Mouse (Mus musculus) liver, embryonic 11.5 days (tissue): ENCODE results near the gene Kdelr1. TPM values are rescaled to one million over a fixed set of nuclear protein-coding genes. Genes with fewer than 3 reads are reported as not detected.
"Not testable (repeated sequence)": the region's sequence is repeated elsewhere in the genome, so short reads cannot be mapped to it uniquely, and the experiment has no call there.

Experiments used
- ATAC-seq: fragments of 200-750 bp; cut with Nextera tagmentation; replicated peaks from 2 replicates; pipeline ENCODE4 v1.8.0; 2017; ENCODE audit warnings: moderate number of reproducible peaks, mild to moderate bottlenecking, moderate TSS enrichment, moderate library complexity; ENCODE audit not compliant: low FRiP score
- DNase-seq: peaks from one replicate; pipeline ENCODE4 v3.0.0-alpha.2; 2017; ENCODE audit warnings: low spot score
- H3K27ac ChIP-seq: fragments of 300-500 bp; sonication (generic); 2 replicates; pipeline ENCODE4 v1.5.1; 2014; ENCODE audit warnings: mild to moderate bottlenecking, low read depth, low read length, control low read depth
- H3K27me3 ChIP-seq: fragments of 300-500 bp; sonication (generic); replicated peaks from 2 replicates; pipeline ENCODE4 v1.6.1; 2014; ENCODE audit warnings: low read length, mixed read lengths; ENCODE audit not compliant: control insufficient read depth, insufficient read depth
- H3K36me3 ChIP-seq: fragments of 300-500 bp; sonication (generic); 2 replicates; pipeline ENCODE4 v1.6.1; 2014; ENCODE audit warnings: mild to moderate bottlenecking, low read length, moderate library complexity, mixed read lengths; ENCODE audit not compliant: control insufficient read depth, insufficient read depth
- H3K4me1 ChIP-seq: fragments of 300-500 bp; sonication (generic); replicated peaks from 2 replicates; pipeline ENCODE4 v1.6.1; 2014; ENCODE audit warnings: low read length, mixed read lengths; ENCODE audit not compliant: control insufficient read depth, insufficient read depth
- H3K4me2 ChIP-seq: fragments of 300-500 bp; sonication (generic); 2 replicates; pipeline ENCODE4 v1.6.1; 2014; ENCODE audit warnings: mild to moderate bottlenecking, control low read depth, moderate library complexity
- H3K4me3 ChIP-seq: fragments of 300-500 bp; sonication (generic); 2 replicates; pipeline ENCODE4 v1.5.1; 2014; ENCODE audit warnings: low read depth, low read length, control low read depth
- H3K9ac ChIP-seq: fragments of 300-500 bp; sonication (generic); 2 replicates; pipeline ENCODE4 v1.6.1; 2014; ENCODE audit warnings: low read depth, low read length, control low read depth
- H3K9me3 ChIP-seq: fragments of 300-500 bp; sonication (generic); 2 replicates; pipeline ENCODE4 v1.6.1; 2016; ENCODE audit warnings: low read length, inconsistent platforms, mixed read lengths; ENCODE audit not compliant: control insufficient read depth
- WGBS: fragments of 180-500 bp; shearing (Covaris S2); extraction: QIAGEN DNeasy Blood & Tissue Kit; methylation state at CpG from one replicate; pipeline ENCODE4 v1.1.7; 2014; 5-methylcytosine and 5-hydroxymethylcytosine counted together
- polyA plus RNA-seq: library from polyadenylated mRNA; unstranded; fragments of >200 nt; fragmentation: Nextera tagmentation; extraction: Ambion mirVana; gene quantifications from 2 replicates; pipeline ENCODE4 v1.2.1, GENCODE M21; 2014

Kdelr1 gene
- polyA plus RNA-seq, 1 experiment from 2014 or later: 60.7 TPM

GRCm38 (mm10) chr7:45878278-45878677, 5.7 kb downstream of the Kdelr1 start, which contains the start of gene Grin2d:
Gene Grin2d, minus strand, starts transcription at chr7:45878378.
- H3K27me3 ChIP-seq, H3K4me2 ChIP-seq, H3K9me3 ChIP-seq, ATAC-seq, DNase-seq, H3K4me3 ChIP-seq, H3K27ac ChIP-seq, H3K9ac ChIP-seq: not testable (repeated sequence)
- WGBS: 84% methylated on average over 1 of the region's 1 CpGs
- H3K36me3 ChIP-seq: peaks cover 61% of the 10 kb centered on the region
- H3K4me1 ChIP-seq: peaks cover 13% of the 10 kb centered on the region

GRCm38 (mm10) chr7:45880531-45880930, 8.0 kb downstream of the Kdelr1 start:
- H3K4me3 ChIP-seq: no peak overlapping the region
- H3K27ac ChIP-seq: no peak overlapping the region
- no peaks in the 10 kb centered on the region for H3K27me3 ChIP-seq
- no peaks in the 10 kb centered on the region for H3K9me3 ChIP-seq
- H3K36me3 ChIP-seq: peaks cover 68% of the 10 kb centered on the region
- no peaks in the 10 kb centered on the region for H3K4me1 ChIP-seq
- no peak overlapping the region for H3K9ac ChIP-seq
- 94% methylated on average over 4 of the region's 4 CpGs for WGBS
- ATAC-seq: no peak
- no peak for DNase-seq
- H3K4me2 ChIP-seq: no peak overlapping the region

DNA sequence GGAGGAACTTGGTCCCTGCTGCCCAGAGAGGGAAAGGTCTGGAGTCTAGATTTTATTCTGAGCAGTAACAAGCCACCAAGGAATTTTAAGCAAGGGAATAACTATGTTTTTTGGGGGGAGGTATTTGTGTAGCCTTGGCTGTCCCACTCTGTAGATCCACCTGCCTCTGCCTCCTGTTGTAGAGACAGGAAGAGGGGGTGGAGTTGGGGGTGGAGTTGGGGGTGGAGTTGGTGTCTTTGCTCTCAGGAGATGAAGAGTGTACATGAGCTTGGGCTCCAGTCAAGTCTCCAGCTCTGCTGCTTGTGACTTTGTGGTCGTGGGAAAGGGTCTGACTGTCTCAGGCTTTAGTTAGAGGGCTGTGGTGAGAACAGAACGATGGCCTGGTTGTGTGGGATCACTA, 8.4 kb downstream of the Kdelr1 start:
- peaks cover 63% of the 10 kb centered on the region for H3K36me3 ChIP-seq
- H3K4me1 ChIP-seq: no peaks in the 10 kb centered on the region
- ATAC-seq (no peak), DNase-seq (no peak)
- H3K9me3 ChIP-seq: no peaks in the 10 kb centered on the region
- H3K9ac ChIP-seq: no peak overlapping the region
- no peaks in the 10 kb centered on the region for H3K27me3 ChIP-seq
- H3K4me3 ChIP-seq: no peak overlapping the region
- no peak overlapping the region for H3K4me2 ChIP-seq
- WGBS: 87% methylated on average over 2 of the region's 2 CpGs
- H3K27ac ChIP-seq: no peak overlapping the region

DNA sequence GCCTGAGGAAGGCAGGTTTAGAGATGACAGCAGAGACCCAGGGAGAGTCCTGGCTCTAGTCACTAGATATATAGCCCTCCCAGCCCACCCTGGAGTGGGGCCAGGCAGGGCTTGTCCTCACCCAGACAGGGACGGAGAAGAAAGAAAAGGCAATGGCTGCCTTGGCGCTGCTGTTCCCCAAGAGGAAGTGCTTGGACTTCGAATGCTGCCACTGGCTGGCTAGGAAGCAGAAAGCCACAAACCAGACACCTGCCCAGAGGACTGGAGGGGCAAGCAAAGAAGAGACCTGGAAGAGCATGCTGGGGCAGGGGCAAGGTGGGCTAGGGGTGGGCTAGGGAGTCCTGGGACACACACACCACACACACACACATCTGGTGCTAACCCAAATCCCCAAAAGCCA, 14.7 kb downstream of the Kdelr1 start:
- WGBS: 28% methylated on average over 3 of the region's 3 CpGs
- no peak for DNase-seq
- no peak overlapping the region for H3K4me2 ChIP-seq

GRCm38 (mm10) chr7:45892651-45893050, 20.1 kb downstream of the Kdelr1 start:
- 76% methylated on average over 2 of the region's 2 CpGs for WGBS
- ATAC-seq (no peak), DNase-seq (no peak)
- H3K4me1 ChIP-seq: peaks cover 5% of the 10 kb centered on the region; the same call in 1 of the 2 replicates
- H3K27ac ChIP-seq: no peak overlapping the region
- no peak overlapping the region for H3K9ac ChIP-seq
- no peaks in the 10 kb centered on the region for H3K27me3 ChIP-seq
- H3K9me3 ChIP-seq: no peaks in the 10 kb centered on the region
- H3K36me3 ChIP-seq: no peaks in the 10 kb centered on the region
- H3K4me3 ChIP-seq: no peak overlapping the region
- H3K4me2 ChIP-seq: no peak overlapping the region

More for the DNA sequence above, 14.7 kb downstream of the Kdelr1 start:
- Histone ChIP-seq H3K36me3 (peaks cover 21% of the 10 kb centered on the region), H3K9me3 (no peaks in the 10 kb centered on the region), H3K4me3 (no peak overlapping the region), H3K4me1 (no peaks in the 10 kb centered on the region), H3K27ac (no peak overlapping the region), H3K9ac (no peak overlapping the region), H3K27me3 (no peaks in the 10 kb centered on the region)
- ATAC-seq: no peak

DNA sequence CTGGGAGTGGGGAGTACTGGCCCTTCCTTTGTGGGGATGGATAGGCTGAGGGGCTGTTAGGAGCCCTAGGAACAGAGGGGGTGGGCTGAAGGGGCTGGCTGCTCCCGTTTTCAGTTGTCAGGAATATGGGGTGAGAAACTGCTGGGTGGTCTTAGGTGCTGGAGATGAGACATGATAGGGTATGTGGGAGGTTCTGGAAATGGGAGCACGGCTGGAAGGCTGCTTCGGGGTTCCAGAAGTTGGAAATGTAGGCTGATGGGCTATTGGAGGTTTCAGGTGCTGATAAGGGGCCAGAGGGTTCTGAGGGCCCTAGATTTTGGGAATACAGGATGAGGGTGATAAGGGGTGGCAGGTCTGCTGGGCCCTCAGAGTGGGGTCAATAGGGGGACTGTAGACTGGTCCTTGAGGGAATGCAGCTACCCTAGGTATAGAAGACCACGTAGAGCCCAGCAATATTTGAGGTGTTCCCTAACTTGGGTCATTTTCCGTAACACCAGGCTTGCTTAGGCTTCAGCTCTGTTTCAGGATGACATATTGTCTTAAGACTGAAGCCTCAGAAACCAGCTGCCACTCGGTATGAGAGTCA, 23.5 kb downstream of the Kdelr1 start:
- H3K4me1 ChIP-seq: peaks cover 5% of the 10 kb centered on the region
- no peaks in the 10 kb centered on the region for H3K27me3 ChIP-seq
- no peaks in the 10 kb centered on the region for H3K9me3 ChIP-seq
- 72% methylated on average over 6 of the region's 6 CpGs for WGBS
- peak overlapping the region; percentile 54 for H3K9ac ChIP-seq
- peak overlapping the region; percentile 55 for H3K4me2 ChIP-seq
- no peaks in the 10 kb centered on the region for H3K36me3 ChIP-seq
- ATAC-seq: no peak; the same call in 1 of the 2 replicates
- H3K27ac ChIP-seq: peak overlapping the region; percentile 49; the same call in 1 of the 2 replicates
- H3K4me3 ChIP-seq: 0 out of 2 replicates have a peak overlapping the region, but pooled peaks have one; percentile 58
- DNase-seq: no peak

DNA sequence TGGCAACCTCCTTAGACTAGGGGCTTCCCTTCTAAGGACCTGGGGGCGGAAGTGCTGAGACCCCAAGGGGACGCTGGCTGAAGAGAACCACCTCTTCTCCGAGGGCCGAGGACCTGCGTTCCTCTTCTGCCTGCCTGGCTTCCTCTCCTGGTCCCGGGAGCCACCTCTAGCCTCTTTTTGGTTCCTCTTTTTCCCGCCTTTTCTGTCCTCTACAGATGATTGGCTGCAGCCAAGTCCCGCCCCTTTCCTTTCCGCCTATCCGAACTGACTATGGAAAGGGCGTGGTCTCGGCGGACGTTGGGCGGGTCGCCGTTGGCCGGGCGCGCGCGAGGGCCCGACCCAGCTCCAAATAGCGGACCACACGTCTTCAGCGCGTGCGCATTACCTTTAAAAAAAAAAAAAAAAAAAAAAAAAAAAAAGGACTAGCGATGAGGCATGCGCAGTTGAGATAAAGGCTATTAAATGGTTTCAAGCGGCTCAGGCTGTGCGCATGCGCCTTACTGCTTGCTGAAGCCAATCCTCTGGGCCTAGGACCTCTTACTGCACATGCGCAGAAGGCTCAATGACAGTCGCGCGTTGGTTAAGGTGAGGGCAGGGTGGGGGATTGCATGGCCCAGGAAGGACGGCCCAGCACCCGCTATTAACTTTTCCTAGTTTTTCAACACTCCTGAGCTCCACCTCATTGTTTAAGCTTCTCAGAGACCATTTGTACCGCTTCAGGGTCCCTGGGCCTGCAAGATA, 24.1 kb downstream of the Kdelr1 start, which contains the start of the genes Syngr4 and Tmem143:
Syngr4 (minus strand) TSS at position 198 of the 741 bp plus-strand sequence.
Tmem143 (plus strand) TSS at position 425 of the 741 bp plus-strand sequence.
- WGBS: under 1% methylated on average over 40 of the region's 40 CpGs
- Histone ChIP-seq H3K27me3 (no peaks in the 10 kb centered on the region), H3K9ac (peak within 1 kb of the TSS; percentile 80), H3K36me3 (no peaks in the 10 kb centered on the region), H3K4me1 (peaks cover 6% of the 10 kb centered on the region), H3K9me3 (no peaks in the 10 kb centered on the region), H3K4me2 (peak within 1 kb of the TSS; percentile 77), H3K4me3 (peak within 1 kb of the TSS; percentile 58), H3K27ac (peak within 1 kb of the TSS; percentile 70)
- ATAC-seq: peak; percentile 83
- DNase-seq: peak; percentile 95

- WGBS: 1% methylated on average over 19 of the region's 19 CpGs
- Histone ChIP-seq H3K4me3 (peak overlapping the region; percentile 58), H3K9me3 (no peaks in the 10 kb centered on the region)
These were observed 24.7 kb downstream of the Kdelr1 start for GRCm38 (mm10) chr7:45897258-45897757.

More at GRCm38 (mm10) chr7:45897258-45897757, 24.7 kb downstream of the Kdelr1 start:
- Histone ChIP-seq H3K4me1 (peaks cover 8% of the 10 kb centered on the region), H3K27me3 (no peaks in the 10 kb centered on the region), H3K36me3 (no peaks in the 10 kb centered on the region), H3K27ac (peak overlapping the region; percentile 70), H3K4me2 (peak overlapping the region; percentile 77), H3K9ac (peak overlapping the region; percentile 80)
- peak; percentile 69 for ATAC-seq
- DNase-seq: peak; percentile 69
